Mouse (Mus musculus) midbrain, embryonic 12.5 days (tissue): Measurements from ENCODE around the gene Speer4a. TPM values are rescaled to one million over a fixed set of nuclear protein-coding genes. Genes with fewer than 3 reads are reported as not detected.
A peak's percentile ranks its signal among the peaks of the same experiment; 100 is the strongest.
"Not testable (repeated sequence)": the region's sequence is repeated elsewhere in the genome, so short reads cannot be mapped to it uniquely, and the experiment has no call there.

ENCODE experiments used
- ATAC-seq: fragments of 200-750 bp; cut with Nextera tagmentation; 2 replicates; pipeline ENCODE4 v1.8.0; 2017; ENCODE audit warnings: low read depth, moderate TSS enrichment, moderate library complexity; ENCODE audit not compliant: low FRiP score
- H3K27ac ChIP-seq: fragments of 300-500 bp; sonication (generic); replicated peaks from 2 replicates; pipeline ENCODE4 v1.5.1; 2016; ENCODE audit warnings: mild to moderate bottlenecking
- H3K27me3 ChIP-seq: fragments of 300-500 bp; sonication (generic); 2 replicates; pipeline ENCODE4 v1.6.1; 2016; ENCODE audit warnings: mild to moderate bottlenecking
- H3K36me3 ChIP-seq: fragments of 300-500 bp; sonication (generic); 2 replicates; pipeline ENCODE4 v1.6.1; 2016
- H3K4me1 ChIP-seq: fragments of 300-500 bp; sonication (generic); 2 replicates; pipeline ENCODE4 v1.6.1; 2016
- H3K4me2 ChIP-seq: fragments of 300-500 bp; sonication (generic); replicated peaks from 2 replicates; pipeline ENCODE4 v1.6.1; 2016; ENCODE audit warnings: mild to moderate bottlenecking, moderate library complexity
- H3K4me3 ChIP-seq: fragments of 300-500 bp; sonication (generic); 2 replicates; pipeline ENCODE4 v1.5.1; 2016; ENCODE audit warnings: mild to moderate bottlenecking
- H3K9ac ChIP-seq: fragments of 300-500 bp; sonication (generic); replicated peaks from 2 replicates; pipeline ENCODE4 v1.6.1; 2016; ENCODE audit warnings: mild to moderate bottlenecking, moderate library complexity
- H3K9me3 ChIP-seq: fragments of 300-500 bp; sonication (generic); 2 replicates; pipeline ENCODE4 v1.6.1; 2016; ENCODE audit warnings: mild to moderate bottlenecking
- WGBS: fragments of 180-500 bp; shearing (Covaris S2); methylation state at CpG from one replicate; pipeline ENCODE4 v1.1.7; 2016; 5-methylcytosine and 5-hydroxymethylcytosine counted together
- polyA plus RNA-seq: library from polyadenylated mRNA; unstranded; fragments of >200 nt; fragmentation: Nextera tagmentation; extraction: Ambion mirVana; gene quantifications from 2 replicates; pipeline ENCODE4 v1.2.1, GENCODE M21; 2016

The Speer4a gene
- polyA plus RNA-seq, result 0.17 TPM in 1 of 2 replicates, not detected in the other

DNA sequence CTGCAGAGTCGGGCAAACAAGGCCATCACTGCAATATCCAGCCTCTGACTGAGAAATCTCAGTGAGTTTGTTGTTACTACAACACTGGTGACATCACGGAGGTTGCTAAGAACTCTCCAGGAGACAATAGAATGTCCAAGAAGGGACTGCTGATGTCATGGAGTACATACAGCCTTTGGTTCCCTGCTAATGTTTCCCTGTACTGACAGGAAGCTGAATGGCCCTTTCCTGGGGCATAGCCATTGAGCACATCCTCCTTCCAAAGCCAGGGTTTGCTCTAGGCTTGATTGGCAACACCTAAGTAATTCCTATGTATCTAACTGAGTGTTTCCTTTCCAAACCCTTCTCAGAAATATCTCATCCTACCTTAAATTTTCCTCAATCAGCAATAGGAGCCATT is at the start of gene Speer4a:
Speer4a (minus strand) TSS at position 101 of the 400 bp plus-strand sequence.
- H3K9me3 ChIP-seq, H3K4me2 ChIP-seq, H3K4me3 ChIP-seq, ATAC-seq, H3K4me1 ChIP-seq, H3K27ac ChIP-seq, H3K27me3 ChIP-seq, H3K36me3 ChIP-seq, H3K9ac ChIP-seq: not testable (repeated sequence)
- 77% methylated on average over 2 of the region's 2 CpGs for WGBS

DNA sequence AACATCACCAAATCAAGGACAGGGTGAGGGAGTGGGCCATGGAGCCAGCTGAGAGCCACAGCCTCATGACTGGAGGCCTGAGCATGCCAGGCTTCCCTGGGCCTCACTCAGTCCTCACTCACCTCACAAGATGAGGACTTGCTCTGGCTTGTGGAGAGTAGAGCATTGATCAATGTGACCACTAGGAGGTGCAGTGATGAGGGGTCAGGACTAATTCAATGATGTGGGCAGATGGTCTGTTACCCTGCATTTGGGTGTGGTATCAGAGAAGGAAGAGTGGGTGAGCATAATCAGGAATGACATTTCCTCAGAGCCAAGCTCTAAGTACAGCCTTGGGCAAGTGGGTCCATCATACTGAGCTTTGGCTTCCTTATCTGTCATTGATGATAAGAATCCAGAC is 39.7 kb upstream of the Speer4a start:
- H3K36me3 ChIP-seq, H3K9ac ChIP-seq, H3K27me3 ChIP-seq, H3K4me1 ChIP-seq, H3K27ac ChIP-seq, H3K9me3 ChIP-seq, H3K4me3 ChIP-seq, ATAC-seq, H3K4me2 ChIP-seq: not testable (repeated sequence)

DNA sequence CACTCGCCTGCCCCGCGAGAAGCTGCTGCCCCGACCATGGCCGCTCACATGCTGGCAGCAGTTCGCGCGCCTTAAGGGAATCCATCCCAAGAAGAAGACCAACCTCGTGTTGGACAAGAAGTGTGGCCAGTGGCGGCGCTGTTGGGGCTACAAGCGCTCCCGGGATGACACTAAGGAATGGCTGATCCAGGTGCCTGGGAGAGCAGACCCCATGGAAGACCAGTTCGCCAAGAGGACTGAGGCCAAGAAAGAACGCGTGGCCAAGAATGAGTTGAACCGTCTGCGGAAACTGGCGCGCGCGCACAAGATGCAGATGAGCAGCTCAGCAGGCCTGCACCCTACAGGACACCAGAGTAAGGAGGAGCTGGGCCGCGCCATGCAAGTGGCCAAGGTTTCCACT is 31.4 kb upstream of the Speer4a start:
- Histone ChIP-seq H3K9me3 (no peaks in the 10 kb centered on the region), H3K4me3 (no peak overlapping the region), H3K36me3 (no peaks in the 10 kb centered on the region), H3K27ac (no peak overlapping the region), H3K9ac (no peak overlapping the region), H3K4me2 (no peak overlapping the region), H3K4me1 (no peaks in the 10 kb centered on the region), H3K27me3 (no peaks in the 10 kb centered on the region)
- ATAC-seq, result no peak
- WGBS, result 91% methylated on average over 24 of the region's 24 CpGs

DNA sequence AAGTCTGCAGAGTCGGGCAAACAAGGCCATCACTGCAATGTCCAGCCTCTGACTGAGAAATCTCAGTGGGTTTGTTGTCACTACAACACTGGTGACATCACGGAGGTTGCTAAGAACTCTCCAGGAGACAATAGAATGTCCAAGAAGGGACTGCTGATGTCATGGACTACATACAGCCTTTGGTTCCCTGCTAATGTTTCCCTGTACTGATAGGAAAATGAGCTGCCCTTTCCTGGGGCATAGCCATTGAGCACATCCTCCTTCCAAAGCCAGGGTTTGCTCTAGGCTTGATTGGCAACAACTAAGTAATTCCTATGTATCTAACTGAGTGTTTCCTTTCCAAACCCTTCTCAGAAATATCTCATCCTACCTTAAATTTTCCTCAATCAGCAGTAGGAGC is 19.1 kb upstream of the Speer4a start, which contains the start of gene Gm7347:
Gm7347 (minus strand) TSS at position 101 of the 400 bp plus-strand sequence.
- H3K9me3 ChIP-seq, H3K36me3 ChIP-seq, H3K9ac ChIP-seq, ATAC-seq, H3K4me1 ChIP-seq, H3K4me2 ChIP-seq, H3K27ac ChIP-seq, H3K27me3 ChIP-seq, H3K4me3 ChIP-seq: not testable (repeated sequence)
- WGBS, result no CpG with 5 or more reads among the region's 2 CpGs

DNA sequence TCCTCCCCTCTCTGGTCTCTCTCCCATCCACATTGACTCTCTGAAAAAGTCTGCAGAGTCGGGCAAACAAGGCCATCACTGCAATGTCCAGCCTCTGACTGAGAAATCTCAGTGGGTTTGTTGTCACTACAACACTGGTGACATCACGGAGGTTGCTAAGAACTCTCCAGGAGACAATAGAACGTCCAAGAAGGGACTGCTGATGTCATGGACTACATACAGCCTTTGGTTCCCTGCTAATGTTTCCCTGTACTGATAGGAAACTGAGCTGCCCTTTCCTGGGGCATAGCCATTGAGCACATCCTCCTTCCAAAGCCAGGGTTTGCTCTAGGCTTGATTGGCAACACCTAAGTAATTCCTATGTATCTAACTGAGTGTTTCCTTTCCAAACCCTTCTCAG is 16.5 kb downstream of the Speer4a start, which contains the start of gene Gm5862:
Gm5862 (minus strand) TSS at position 101 of the 400 bp plus-strand sequence.
- H3K36me3 ChIP-seq, H3K4me3 ChIP-seq, H3K27me3 ChIP-seq, H3K4me1 ChIP-seq, ATAC-seq, H3K9ac ChIP-seq, H3K9me3 ChIP-seq, H3K4me2 ChIP-seq, H3K27ac ChIP-seq: not testable (repeated sequence)
- no CpG with 5 or more reads among the region's 3 CpGs for WGBS

DNA sequence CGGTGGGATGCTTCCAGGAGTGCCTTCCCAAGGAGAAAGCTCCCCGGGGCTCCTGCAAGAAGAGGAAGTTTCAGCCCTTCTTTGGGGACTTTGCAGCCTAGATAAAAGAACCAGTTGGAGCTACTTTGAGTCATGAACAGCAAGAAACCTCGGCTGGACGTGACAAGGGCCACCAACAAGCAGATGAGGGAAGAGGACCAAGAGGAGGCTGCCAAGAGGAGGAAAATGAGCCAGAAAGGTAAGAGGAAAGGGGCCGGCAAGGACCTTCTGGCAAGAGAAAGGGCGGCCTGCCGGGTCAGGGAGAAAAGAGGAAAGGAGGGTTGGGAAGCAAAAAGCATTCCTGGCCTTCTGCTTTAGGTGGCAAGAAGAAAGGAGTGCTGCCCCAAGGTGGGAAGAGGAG is 31.7 kb downstream of the Speer4a start:
- not testable (repeated sequence) for H3K36me3 ChIP-seq, H3K4me3 ChIP-seq, H3K27ac ChIP-seq, H3K4me1 ChIP-seq, H3K9me3 ChIP-seq, ATAC-seq, H3K9ac ChIP-seq
- 69% methylated on average over 7 of the region's 7 CpGs for WGBS
- H3K4me2 ChIP-seq, result peak overlapping the region; percentile 66; the same call in 1 of the 2 replicates
- peaks cover 10% of the 10 kb centered on the region for H3K27me3 ChIP-seq

DNA sequence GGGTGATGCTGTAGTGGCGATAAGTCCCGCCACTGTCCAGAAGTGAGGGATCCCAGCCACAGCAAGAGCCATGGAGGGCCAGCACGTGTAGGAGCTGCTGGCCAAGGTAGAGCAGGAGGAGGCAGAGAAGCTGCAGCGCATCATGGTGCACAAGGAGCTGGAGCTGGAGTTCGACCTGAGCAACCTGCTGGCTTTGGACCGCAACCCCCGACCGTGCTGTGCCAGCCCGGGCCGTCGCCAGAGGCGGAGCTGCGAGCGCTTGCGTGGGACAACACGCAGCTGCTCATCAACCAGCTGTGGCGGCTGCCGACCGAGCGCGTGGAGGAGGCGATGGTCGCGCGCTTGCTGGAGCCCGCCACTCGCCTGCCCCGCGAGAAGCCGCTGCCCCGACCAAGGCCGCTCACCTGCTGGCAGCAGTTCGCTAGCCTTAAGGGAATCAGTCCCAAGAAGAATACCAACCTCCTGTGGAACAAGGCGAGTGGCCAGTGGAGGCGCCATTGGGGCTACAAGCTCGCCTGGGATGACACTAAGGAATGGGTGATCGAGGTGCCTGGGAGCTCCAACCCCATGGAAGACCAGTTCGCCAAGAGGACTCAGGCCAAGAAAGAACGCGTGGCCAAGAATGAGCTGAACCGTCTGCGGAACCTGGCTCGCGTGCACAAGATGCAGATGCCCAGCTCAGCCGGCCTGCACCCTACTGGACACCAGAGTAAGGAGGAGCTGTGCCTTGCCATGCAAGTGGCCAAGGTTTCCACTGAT is 32.2 kb downstream of the Speer4a start:
- H3K4me2 ChIP-seq, result peak overlapping the region; percentile 66
- not testable (repeated sequence) for H3K4me1 ChIP-seq, H3K36me3 ChIP-seq, H3K9me3 ChIP-seq, H3K27ac ChIP-seq
- peak overlapping the region; percentile 38 for H3K4me3 ChIP-seq
- 18% methylated on average over 45 of the region's 45 CpGs for WGBS
- peak; percentile 91 for ATAC-seq
- peaks cover 10% of the 10 kb centered on the region for H3K27me3 ChIP-seq
- H3K9ac ChIP-seq, result peak overlapping the region; percentile 43

DNA sequence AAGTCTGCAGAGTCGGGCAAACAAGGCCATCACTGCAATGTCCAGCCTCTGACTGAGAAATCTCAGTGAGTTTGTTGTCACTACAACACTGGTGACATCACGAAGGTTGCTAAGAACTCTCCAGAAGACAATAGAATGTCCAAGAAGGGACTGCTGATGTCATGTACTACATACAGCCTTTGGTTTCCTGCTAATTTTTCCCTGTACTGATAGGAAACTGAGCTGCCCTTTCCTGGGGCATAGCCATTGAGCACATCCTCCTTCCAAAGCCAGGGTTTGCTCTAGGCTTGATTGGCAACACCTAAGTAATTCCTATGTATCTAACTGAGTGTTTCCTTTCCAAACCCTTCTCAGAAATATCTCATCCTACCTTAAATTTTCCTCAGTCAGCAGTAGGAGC is 34.7 kb downstream of the Speer4a start, which contains the start of gene Gm1979:
Gm1979 (minus strand) TSS at position 101 of the 400 bp plus-strand sequence.
- H3K9ac ChIP-seq, H3K4me3 ChIP-seq, H3K27ac ChIP-seq, H3K4me1 ChIP-seq, H3K9me3 ChIP-seq, H3K4me2 ChIP-seq, H3K36me3 ChIP-seq, ATAC-seq: not testable (repeated sequence)
- peaks cover 10% of the 10 kb centered on the region for H3K27me3 ChIP-seq
- WGBS, result 86% methylated on average over 1 of the region's 2 CpGs

DNA sequence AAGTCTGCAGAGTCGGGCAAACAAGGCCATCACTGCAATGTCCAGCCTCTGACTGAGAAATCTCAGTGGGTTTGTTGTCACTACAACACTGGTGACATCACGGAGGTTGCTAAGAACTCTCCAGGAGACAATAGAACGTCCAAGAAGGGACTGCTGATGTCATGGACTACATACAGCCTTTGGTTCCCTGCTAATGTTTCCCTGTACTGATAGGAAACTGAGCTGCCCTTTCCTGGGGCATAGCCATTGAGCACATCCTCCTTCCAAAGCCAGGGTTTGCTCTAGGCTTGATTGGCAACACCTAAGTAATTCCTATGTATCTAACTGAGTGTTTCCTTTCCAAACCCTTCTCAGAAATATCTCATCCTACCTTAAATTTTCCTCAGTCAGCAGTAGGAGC is 50.8 kb downstream of the Speer4a start, which contains the start of gene Gm21698:
Gm21698 (minus strand) TSS at position 101 of the 400 bp plus-strand sequence.
- H3K27ac ChIP-seq, H3K27me3 ChIP-seq, H3K4me3 ChIP-seq, H3K36me3 ChIP-seq, H3K9ac ChIP-seq, H3K4me1 ChIP-seq, H3K9me3 ChIP-seq, H3K4me2 ChIP-seq, ATAC-seq: not testable (repeated sequence)
- WGBS, result no CpG with 5 or more reads among the region's 3 CpGs

Other genes starting within 250 kb of the Speer4a start
- not detected in 2 replicates for gene Gm21663, start 97.2 kb downstream of the Speer4a start, polyA plus RNA-seq
- gene Gm21671, start 85.1 kb downstream of the Speer4a start, polyA plus RNA-seq, result 0.12 TPM in 1 of 2 replicates, not detected in the other
- not detected in 2 replicates for gene Gm21680, start 66.9 kb downstream of the Speer4a start, polyA plus RNA-seq
- gene Gm21698, start 50.9 kb downstream of the Speer4a start, polyA plus RNA-seq, result not detected in 2 replicates
- gene Gm1979, start 34.8 kb downstream of the Speer4a start, polyA plus RNA-seq, result 0.10 TPM in 1 of 2 replicates, not detected in the other
- 0.09 TPM in 1 of 2 replicates, not detected in the other for gene Gm5862, start 16.6 kb downstream of the Speer4a start, polyA plus RNA-seq
- not detected in 2 replicates for gene Gm7347, start 19.0 kb upstream of the Speer4a start, polyA plus RNA-seq
- gene Gm10471, start 49.7 kb upstream of the Speer4a start, polyA plus RNA-seq, result 0.08 TPM in 1 of 2 replicates, not detected in the other
- 0.13 TPM in 1 of 2 replicates, not detected in the other for gene 5031410I06Rik, start 65.8 kb upstream of the Speer4a start, polyA plus RNA-seq
- 0.09 TPM in 1 of 2 replicates, not detected in the other for gene Gm10220, start 81.9 kb upstream of the Speer4a start, polyA plus RNA-seq
- gene Gm7361, start 218.1 kb upstream of the Speer4a start, polyA plus RNA-seq, result not detected in 2 replicates